Mouse (Mus musculus) liver, adult (tissue): ENCODE measurements at regions not wholly inside any gene's neighbourhood (a gene's known extent, or its start where the extent isn't known, plus 50 kb on each side); places are given as distances from the start of the nearest gene placed in this dataset.

ENCODE experiments used
- GATA4 ChIP-seq: IDR thresholded peaks from 2 replicates; pipeline ENCODE4 v1.6.1; 2014; ENCODE audit warnings: mild to moderate bottlenecking, low read length; ENCODE audit not compliant: insufficient replicate concordance

DNA sequence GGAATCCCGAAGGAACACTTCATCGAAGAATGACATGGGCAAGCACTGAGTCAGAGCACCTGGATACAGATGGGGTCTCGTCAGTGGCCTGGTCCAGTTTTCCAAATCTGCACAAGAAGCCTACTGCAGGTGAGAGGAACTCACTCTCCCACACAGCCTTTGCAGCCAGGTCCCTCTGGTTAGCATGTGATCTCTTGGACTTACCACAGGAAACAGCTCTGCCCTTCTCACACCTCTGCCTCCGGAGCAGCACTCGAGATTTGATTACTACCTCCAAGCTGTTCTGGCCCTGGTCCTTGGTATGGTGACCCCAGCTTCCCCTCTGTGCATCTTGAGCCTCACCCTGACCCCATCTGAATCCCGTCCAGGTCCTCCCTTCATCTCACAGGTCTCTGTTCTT is 128.5 kb upstream of the Zfp618 start:
- no peak for TF ChIP-seq GATA4

DNA sequence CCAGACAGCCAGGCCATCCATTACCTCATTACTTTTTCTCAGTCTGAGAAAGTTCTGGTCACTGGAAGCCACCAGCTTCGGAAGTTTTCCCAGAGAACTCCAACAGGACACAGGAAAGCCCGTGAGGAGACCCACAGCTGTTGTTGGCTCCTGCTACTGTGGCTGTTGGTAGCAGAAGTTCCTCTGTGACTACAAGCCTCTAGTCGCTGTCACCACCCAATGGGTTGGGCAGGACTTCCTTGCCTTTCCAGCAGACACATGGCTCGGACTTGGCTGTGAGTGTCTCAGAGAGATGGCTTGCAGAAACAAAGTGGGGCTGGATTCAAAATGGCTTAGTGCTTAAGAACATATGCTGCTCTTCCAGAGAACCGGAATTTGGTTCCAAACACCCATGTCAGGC is 114.8 kb upstream of the Zfp618 start:
- no peak for TF ChIP-seq GATA4

DNA sequence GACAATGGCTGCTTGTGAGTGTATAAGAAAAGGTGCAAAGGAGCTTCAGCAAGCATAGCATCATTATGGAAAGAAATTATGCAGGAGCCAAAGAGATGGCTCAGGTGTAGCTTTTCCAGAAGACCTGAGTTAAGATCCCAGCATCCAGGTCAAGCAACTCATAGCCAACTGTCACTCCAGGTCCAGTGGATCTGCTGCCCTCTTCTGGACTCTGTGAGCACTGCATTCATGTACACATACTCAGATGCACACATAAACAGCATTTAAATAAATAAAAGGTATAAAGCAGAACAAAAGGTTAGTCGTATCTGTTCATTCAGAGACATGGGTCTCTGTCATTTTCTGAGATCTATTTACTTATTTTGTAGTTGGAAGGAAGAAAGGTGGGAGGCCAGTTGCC is 112.0 kb upstream of the Zfp618 start:
- TF ChIP-seq GATA4, result no peak

DNA sequence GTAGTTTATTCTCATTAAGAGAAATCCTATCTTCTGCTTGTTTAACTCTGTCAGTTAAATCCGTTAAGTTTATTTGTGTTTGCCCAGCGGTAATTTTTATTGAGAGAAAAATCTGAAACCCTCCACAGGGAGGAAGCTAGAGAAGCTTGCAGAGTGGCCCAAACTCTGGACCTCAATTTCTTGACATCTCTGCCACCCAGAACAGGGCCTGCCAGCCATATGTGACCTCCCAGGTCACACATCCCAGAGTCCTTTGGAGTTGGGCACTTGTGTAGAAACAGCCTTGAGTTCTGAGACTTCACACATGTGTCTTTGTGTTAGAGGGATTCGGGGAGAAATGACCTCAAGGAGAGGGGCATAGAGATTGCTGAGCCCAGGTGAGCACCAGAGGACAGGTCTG is 109.0 kb upstream of the Zfp618 start:
- no peak for TF ChIP-seq GATA4

DNA sequence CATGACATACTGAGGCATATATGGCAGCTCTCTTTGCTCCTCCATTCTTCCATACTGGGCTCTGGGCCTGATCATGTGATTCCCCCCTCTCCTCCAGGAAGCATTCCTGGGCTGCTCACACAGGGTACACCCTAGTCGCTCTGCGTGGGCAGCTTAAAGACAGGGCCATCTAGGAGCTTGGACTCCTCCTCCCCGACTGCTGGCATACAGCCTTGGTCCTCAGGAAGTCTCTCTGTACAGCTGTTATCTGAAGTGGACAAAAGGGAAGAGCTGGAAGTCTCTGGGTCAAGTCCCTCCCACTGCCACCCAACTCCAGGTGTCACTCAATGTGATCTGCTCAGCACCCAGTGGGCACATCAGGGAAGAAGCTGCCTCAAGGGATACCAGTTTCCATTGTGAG is 102.6 kb upstream of the Zfp618 start:
- no peak for TF ChIP-seq GATA4

DNA sequence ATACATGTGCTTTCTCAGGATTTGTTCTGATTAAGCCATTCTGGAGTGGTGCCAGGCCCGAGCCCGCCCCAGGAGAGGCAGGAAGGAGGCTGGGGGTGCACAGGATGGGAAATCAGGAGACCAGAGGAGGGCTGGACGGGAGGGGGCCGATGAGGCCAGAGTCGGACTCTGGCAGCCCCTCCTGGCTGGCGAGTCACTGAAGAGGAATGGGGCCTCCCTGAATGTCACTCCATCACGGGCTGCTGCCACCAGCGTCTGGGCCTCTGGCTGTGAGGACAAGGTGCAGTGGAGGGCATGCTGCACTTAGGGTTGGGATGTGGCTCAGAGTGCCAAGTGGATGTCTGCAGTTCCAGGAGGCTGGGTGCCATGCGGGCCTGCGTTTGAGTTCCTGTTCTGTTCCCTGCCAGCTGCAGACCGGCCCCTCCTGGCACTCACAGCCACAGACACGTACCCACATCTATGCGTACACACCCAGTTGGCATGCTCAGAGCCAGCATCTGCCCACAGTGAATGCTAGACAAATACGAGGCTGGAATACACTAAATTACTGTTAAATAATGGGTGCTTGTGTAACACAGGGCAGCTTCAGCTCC is 94.9 kb upstream of the Zfp618 start:
- no peak for TF ChIP-seq GATA4

DNA sequence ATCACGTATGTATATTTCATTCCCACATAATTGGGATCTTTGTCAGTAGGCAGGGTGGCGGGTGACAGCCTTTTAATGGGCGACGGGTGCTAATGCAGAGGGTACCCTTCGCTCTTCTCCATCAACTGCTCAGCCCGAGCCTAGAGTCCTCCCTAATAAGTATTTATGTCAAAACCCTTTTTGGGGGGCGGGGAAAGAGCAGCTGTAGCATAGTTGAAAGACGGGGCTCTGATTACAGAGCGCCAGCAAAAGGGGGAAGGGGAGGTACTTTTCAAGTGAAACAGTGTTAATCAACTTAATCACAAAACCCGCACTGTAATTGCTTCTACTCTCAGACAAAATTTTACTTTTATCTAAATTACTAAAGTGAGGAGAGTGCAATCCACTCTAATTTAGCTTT is 92.8 kb upstream of the Zfp618 start:
- TF ChIP-seq GATA4, result no peak

DNA sequence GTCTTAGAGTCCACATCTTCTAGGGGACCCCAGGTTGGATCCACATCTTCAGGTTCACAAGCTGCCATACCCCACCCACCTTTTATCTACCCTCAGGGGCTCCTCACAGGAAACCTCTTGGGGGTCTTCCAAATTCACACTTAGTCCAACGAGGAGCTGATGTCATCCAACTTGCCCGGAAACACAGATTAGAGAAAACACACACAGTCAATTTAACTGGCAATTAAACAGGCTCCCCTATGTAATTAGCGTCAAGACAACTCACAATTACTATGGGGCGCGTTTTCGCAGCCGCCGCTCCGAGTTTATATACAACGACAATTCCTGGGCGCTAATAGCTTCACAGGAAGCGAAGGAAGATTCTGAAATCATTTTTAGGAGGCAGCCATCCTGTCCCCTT is 91.4 kb upstream of the Zfp618 start:
- no peak for TF ChIP-seq GATA4

DNA sequence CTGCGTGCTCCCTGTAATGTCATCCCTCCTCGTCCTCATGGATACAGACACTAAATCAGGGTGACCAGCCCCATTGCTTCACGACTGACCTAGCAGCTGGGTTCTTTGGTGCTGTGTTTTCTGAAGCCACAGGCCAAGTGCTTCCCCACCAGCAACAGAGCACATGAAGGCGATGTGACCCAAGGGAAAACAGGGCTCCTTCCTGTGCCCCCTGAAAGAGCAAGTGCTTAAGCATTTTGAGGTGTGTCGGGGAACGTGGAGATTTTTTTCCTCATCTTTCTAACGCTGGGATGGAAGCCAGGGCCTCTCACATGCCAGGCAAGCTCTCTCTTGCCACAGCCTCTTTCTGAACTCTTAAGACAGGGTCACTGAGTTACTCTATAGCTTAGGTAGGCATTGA is 87.3 kb upstream of the Zfp618 start:
- no peak for TF ChIP-seq GATA4

DNA sequence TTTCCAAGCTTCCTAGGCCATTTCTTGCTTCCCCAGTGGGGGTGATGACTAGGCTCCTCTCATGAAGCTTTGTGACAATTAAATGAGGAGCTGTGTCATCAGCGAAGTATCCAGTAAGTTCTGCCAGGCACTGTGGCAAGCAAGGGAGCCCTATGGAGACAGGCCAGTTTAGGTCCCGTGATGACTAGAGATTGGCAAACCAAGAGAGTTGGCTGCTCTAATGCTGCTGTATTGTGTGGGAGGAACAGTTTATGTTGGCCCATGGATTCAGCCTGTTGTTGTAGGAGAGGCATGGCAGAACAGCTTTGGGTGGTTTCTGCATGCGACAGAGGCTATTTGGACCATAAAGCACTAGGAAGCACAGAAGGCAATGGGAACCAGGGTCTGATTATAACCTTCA is 86.4 kb upstream of the Zfp618 start:
- no peak for TF ChIP-seq GATA4

DNA sequence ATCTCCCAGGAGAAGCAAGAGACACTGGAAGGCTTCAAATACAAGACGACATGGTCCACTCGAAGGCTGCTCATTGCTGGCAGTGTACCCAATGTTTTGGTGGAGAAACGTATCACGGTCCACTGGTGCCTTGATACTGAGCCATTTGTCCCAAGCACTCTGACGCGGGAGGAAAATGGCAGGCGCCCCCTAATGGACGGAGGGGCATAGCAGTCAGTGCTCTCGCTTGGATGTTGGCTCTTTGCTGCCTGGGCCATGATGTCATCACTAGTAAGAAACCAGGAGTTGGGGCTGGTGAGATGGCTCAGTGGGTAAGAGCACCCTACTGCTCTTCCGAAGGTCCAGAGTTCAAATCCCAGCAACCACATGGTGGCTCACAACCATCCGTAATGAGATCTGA is 83.5 kb upstream of the Zfp618 start:
- no peak for TF ChIP-seq GATA4

DNA sequence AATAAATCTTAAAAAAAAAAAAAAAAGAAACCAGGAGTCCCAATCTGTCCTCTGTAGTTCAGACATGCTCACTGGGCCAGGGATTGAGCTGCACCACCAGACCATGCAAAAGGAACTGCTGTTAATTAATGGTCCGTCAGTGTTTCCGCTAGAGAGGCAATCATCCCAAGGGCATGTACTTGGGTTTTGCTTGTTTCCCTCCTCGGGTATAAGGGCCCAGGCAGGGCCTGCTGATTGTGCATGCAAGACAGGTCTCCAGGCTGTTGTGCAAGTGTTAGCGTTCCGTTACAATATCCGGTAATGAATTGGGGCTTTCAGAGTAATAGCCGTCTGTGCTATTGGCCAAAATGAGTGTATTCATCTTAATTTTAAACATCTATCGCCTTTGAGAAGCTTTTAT is 83.1 kb upstream of the Zfp618 start:
- TF ChIP-seq GATA4, result no peak

DNA sequence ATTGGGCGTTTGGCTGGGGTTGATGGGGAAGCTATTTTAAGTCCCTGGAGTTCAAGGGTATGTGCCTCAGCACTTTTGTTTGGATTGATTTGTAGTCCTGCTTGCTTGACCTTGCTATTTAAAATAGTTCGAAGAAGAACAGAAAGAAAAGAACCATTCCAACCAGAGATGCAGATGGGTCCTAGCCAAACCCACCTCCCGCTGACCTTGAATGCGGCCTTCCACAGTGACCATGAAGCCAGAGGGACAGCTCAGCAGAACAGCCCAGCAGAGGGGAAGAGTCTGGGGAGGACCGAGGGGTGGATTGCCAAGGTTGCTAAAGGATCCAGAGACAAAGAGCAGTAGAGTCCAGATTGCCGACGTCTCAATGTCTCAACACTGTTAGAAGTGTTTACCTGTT is 76.6 kb upstream of the Zfp618 start:
- no peak for TF ChIP-seq GATA4

DNA sequence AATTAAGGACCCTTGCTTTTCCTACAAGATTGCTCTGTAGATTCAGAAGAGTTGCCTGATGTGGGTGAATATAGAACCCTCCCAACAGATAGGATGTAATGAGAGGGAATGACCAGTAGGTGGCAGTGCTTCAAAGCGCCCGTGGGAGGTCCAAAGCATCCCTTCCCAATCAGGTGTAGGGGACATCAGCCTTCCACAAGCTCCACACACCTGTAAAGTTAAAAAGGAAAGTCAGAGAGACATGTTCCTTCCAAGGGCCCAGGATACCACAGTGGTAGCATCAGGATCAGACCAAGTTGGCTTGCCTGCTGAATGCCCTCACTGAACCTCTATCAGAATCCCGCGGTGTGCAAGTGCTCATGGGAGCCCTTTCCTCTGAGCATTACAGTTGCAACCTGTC is 75.7 kb upstream of the Zfp618 start:
- TF ChIP-seq GATA4, result no peak

DNA sequence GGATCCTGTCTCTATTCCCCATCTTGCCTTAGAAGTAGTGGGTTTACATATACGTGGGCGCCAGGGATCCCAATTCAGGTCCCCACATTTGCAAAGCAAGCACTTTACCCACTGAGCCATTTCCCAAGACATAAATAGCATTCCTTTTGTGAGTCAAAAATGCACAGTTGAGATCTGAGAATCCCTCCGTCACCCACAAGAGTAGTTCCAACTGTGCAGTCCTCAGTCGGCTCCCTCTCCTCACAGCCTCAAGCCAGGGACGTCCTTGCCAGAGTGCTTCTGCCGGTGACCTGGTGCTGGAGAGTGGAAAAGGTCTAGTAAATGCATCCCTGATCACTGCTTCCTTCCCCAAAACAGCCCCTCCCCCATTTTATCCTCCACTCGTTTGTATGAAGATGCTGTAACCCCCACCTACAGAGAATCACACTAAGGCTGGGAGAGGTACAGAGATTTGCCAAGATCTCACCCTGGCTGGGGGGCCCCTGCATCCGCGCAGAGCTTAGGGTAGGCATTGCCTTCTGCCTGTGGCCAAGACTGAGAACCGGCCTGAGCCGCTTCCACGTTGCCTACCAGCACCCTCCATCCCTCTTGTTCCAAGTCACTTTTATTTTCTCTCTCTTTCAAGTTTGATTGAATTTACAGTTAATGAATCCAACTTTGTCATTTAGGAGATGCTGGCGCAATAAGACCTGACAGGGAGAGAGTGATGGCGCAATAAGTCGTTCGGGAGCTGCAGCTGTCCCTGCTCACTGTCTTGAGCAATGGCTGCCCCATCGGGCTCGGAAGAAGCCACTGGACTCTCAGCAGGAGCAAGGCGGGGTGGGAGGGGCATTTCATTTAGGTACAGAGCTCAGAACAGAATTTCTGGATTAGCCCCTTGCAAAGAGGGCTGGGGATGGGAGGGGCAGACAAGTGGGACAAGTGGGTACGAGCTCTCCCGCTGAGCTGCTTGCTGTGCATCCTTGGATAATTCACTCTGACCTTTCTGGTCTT is 74.5 kb upstream of the Zfp618 start:
- TF ChIP-seq GATA4, result no peak

DNA sequence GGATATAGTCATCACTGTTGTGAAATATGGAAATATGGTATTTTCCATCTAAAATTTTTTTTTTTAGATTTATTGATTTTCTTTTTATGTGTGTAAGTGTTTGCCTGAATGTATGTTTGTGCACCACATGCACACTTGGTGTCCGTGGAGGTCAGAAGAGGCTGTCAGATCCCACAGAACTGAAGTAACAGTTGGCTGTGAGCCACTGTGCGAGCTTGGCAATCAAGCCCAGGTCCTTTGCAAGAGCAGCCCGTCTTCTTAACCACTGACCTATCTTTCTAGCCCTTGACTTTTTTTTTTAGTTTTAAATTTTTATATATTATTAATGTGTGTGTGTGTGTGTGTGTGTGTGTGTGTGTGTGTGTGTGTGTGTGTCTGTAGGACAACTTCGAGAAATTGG is 52.5 kb upstream of the Zfp618 start:
- no peak for TF ChIP-seq GATA4
